Mouse (Mus musculus) induced T-regulatory cell, adult 2 months (primary cell): ENCODE measurements around the gene Zfp287.

Experiments used
- DNase-seq: peaks from one replicate; pipeline ENCODE4 v3.0.0-alpha.2; 2012; ENCODE audit warnings: low read depth

Gene Zfp287

DNA sequence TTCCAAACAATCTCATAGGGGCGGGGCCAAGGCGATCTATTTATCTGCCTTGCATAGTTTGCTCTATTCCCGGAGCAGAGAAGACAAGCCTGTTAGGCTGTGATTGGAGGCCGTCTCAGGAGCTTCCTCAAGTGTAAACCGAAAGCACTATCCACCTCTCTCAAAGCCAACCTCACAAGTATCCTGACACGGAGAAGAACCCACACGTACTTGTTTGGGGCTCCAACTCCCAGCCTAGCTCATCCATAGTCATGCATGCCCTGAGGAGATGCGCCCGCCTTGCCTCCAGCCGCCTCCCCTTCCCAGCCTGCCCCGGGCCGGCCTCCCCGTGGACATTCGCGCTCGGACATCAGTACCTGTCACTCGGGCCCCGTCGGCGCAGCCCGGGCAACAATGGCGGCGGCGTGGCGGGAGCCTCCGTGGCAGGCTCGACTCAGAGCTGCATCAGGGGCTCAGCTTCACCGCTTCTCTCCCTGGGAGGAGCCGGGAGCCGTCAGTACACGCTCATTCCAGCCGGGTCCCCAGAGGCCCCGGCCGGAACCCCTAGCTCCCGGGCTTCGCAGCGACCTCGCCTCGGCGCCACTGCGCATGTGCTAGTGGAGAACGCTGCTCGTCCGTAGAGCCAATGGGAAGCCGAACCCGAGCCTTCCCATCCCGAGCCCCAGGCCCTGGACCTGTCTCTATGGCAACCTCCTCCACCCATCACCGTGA lies at the start of gene Zfp287:
Zfp287 (minus strand) TSS at position 595 of the 711 bp plus-strand sequence.
- peak; percentile 92 for DNase-seq

DNA sequence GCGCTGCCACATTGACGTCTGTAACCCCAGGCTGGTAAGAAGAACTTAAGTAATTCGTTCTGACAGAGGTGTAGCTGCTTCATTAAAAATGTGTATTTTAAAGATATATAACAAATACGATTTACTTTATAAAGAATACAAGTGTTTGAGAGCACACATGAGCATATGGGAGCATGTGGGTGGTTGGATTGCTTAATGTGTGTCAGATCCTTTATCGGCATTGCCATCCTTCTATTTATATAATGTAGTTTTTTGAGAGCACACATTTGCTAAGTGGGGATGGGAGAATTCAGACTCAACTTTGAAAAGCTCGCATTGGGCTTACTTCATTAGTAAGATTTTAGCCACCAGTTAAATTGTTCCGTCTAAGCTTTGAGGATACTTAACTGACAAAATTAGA lies 44.8 kb upstream of the Zfp287 start:
- DNase-seq: no peak

GRCm38 (mm10) chr11:62760755-62761457 lies 29.2 kb upstream of the Zfp287 start:
- DNase-seq: no peak

GRCm38 (mm10) chr11:62758491-62758890 lies 26.8 kb upstream of the Zfp287 start:
- DNase-seq: no peak

DNA sequence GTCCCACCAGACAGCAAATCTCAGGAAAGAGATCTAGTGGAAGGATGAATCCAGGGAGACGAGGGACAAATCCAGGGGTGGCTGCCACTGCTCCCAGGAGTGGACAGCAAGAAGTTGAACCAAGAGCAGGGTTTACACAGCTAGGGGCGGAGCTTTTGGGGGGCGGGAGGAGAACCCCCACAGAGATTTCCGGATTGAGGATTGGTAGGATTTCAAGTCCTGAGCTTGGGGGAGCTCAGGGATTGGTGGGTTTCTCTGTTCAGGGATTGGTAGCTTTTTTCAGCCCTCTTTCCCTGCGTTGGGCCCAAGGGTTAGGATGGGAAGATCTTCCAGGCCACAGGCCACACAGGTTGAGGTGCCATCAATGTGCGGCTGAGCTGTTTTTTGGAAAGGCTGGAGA lies 26.2 kb upstream of the Zfp287 start:
- no peak for DNase-seq

- DNase-seq: no peak
Observed at GRCm38 (mm10) chr11:62757143-62757507, 25.4 kb upstream of the Zfp287 start.

GRCm38 (mm10) chr11:62756456-62757142 lies 24.9 kb upstream of the Zfp287 start:
- peak; percentile 83 for DNase-seq

DNA sequence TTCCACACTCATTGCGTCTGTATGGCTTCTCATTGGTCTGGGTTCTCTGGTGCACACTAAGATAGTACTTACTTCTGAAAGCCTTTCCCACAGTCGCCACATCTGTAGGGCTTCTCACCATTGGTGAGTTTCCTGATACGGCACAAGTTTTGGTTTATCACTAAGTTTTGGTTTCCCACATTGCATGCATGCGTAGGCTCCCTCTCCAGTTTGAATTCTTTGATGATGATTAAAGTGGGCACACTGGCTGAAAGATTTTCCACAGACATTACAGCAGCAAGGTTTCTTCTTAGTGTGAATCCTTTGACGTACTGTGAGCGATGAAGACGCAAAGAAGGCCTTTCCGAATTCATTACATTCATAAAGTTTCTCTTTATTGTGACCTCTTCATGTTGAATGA lies 21.1 kb upstream of the Zfp287 start, which contains the start of gene Gm10428:
Gm10428 (plus strand) TSS at position 321 of the 400 bp plus-strand sequence.
- no peak for DNase-seq

- DNase-seq: peak; percentile 33
Observed at GRCm38 (mm10) chr11:62752191-62752590, 20.5 kb upstream of the Zfp287 start.

- peak; percentile 47 for DNase-seq
Observed at GRCm38 (mm10) chr11:62749445-62749844, 17.7 kb upstream of the Zfp287 start.

- no peak for DNase-seq
Observed at GRCm38 (mm10) chr11:62748062-62748461, 16.4 kb upstream of the Zfp287 start.

DNA sequence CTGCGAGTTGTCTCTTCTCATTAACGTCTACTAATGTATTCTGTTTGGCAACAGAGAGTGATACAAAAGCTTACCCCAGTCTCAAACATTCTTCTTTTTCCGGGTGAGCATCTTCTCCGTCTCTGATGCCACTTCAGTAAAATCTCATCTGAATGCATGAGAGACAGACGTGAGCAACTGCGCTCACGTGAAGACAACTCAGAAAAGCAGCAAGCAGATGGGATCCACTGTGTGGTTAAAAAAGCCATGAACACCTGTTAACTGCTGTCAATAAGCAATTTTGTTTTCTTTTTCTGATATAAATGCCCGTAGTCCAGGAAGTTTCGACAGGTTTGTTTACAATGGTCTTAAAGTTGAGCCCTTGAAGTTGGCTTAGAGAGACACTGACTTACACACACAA lies 15.5 kb upstream of the Zfp287 start:
- DNase-seq: no peak

GRCm38 (mm10) chr11:62746001-62746533 lies 14.4 kb upstream of the Zfp287 start:
- DNase-seq: peak; percentile 67

DNA sequence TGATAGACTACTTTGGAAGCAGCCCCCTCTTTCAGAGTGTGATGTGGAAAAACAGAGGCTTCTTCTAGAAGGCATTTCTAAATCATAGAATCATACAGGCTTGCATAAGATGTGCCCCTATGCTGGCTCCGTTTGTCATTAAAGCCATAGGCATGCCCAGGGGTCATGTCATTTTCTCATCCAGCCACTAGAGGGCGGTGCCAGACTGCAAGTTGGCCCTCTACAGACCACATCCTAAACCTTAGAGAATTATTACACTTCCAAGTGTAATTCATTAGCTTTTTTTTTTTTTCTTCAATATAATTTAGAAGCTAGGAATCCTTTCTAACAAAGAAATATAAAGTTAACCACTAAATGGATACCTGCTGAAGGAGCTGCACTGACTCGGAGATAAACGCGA lies 12.4 kb upstream of the Zfp287 start:
- peak; percentile 86 for DNase-seq

GRCm38 (mm10) chr11:62742261-62742957 lies 10.7 kb upstream of the Zfp287 start:
- DNase-seq: no peak

DNA sequence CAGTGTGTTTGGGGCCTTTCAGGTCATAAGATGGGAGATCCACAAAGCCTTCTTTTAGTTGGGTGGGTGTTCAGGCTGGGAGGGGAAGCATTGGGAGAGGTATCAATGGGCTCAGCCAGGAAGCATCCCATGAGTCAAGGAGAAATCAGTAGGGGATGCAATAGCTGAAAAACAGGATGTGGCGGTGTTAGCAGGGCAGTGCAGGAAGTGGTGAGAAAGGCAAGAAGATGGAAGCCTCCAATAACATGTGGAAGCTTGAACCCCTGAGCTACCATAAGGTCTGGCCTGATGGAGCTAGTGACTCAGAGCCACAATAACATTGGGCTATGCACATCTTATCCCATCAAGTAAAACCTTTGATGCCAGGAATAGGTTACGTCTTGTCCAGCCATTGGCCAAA lies 9.5 kb upstream of the Zfp287 start:
- DNase-seq: peak; percentile 47

DNA sequence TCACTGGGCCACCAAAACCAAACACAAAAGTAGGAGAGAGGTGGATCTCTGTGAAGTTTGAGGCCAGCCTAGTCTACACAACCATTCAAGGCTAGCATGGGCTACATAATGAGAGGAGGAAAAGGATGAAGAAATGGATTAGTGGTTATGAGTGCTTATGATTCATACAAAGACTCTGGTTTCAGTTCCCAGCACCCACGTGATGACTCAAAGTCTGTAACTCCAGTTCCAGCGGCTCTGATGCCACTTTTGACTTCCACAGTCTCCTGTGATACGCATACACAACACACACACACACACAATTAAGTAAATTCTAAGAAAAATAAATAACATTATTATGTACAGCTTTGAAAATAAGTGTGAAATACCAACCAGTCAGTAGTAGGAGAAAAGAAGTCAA lies 960 bp upstream of the Zfp287 start:
- DNase-seq: no peak

GRCm38 (mm10) chr11:62732022-62732387 lies 300 bp upstream of the Zfp287 start:
- DNase-seq: no peak

GRCm38 (mm10) chr11:62728276-62728675 lies 3.4 kb downstream of the Zfp287 start:
- DNase-seq: no peak

GRCm38 (mm10) chr11:62710657-62711056 lies 21.0 kb downstream of the Zfp287 start:
- no peak for DNase-seq

- no peak for DNase-seq
Observed at GRCm38 (mm10) chr11:62708252-62708651, 23.5 kb downstream of the Zfp287 start.

DNA sequence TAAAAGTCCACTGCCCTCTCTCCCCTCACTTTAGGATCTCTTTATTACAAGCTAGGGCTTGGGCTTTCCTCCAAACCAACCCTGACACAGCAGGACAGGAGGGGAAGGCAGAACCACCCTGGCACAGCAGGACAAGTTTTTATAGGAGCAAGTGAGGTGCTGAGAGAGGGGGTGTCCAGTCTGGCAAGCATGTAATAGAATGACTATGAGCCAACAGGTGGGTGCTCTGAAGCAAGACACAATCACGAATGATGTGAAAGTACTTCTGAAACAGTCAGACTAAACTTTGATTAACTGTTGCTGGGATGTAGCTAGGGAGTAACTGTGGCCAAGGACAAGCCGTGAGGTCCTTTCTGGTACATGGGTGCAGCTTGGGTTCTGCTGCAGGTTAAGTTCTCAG lies 25.6 kb downstream of the Zfp287 start:
- DNase-seq: no peak
